Mouse (Mus musculus) CH12.LX (cell line): Measurements from ENCODE around the gene Olfr1513. TPM values are rescaled to one million over a fixed set of nuclear protein-coding genes. Genes with fewer than 3 reads are reported as not detected.

Source experiments
- DNase-seq: peaks from one replicate; pipeline ENCODE4 v3.0.0-alpha.2; 2013; ENCODE audit errors: extremely low read depth
- H3K27ac ChIP-seq: 2 replicates; pipeline ENCODE4 v1.5.1; 2012; ENCODE audit warnings: low read depth, mild to moderate bottlenecking, control low read depth, moderate library complexity; ENCODE audit not compliant: insufficient read depth
- H3K27me3 ChIP-seq: replicated peaks from 2 replicates; pipeline ENCODE3; 2012; ENCODE audit warnings: inconsistent platforms
- H3K36me3 ChIP-seq, 2 experiments: replicated peaks in 1 of 2; 2 replicates each; pipeline versions ENCODE3 to v1.6.1; 2012; ENCODE audit warnings: inconsistent platforms in 1 of 2, low read length in 1 of 2, mild to moderate bottlenecking in 1 of 2, mixed read lengths in 1 of 2, moderate library complexity in 1 of 2; ENCODE audit not compliant: control insufficient read depth in 1 of 2, insufficient read depth in 1 of 2
- H3K4me1 ChIP-seq, 2 experiments: 2 replicates each; pipeline ENCODE4 v1.6.1; 2012; ENCODE audit warnings: inconsistent platforms in 1 of 2, moderate library complexity in 1 of 2; ENCODE audit not compliant: insufficient read depth in 2 of 2, control insufficient read depth in 1 of 2
- H3K4me2 ChIP-seq: 2 replicates; pipeline ENCODE4 v1.6.1; 2012; ENCODE audit warnings: low read depth, mild to moderate bottlenecking, control low read depth; ENCODE audit not compliant: poor library complexity, insufficient read depth, severe bottlenecking
- H3K4me3 ChIP-seq, 3 experiments: fragments of 150-350 bp in 1 of 3; sonication (generic) in 1 of 3; replicated peaks in 1 of 3; 2 replicates each; pipeline versions ENCODE3 to v1.5.1; 2011 to 2012; ENCODE audit warnings: low read depth in 2 of 3, low read length in 2 of 3, mild to moderate bottlenecking in 2 of 3, moderate library complexity in 2 of 3, control low read depth in 1 of 3, improper control_type of control experiment in 1 of 3, inconsistent platforms in 1 of 3, mixed read lengths in 1 of 3; ENCODE audit not compliant: poor library complexity in 1 of 3
- H3K79me2 ChIP-seq: replicated peaks from 2 replicates; pipeline ENCODE4 v1.6.1; 2012; ENCODE audit warnings: mild to moderate bottlenecking, moderate library complexity; ENCODE audit not compliant: control insufficient read depth, poor library complexity, insufficient read depth, severe bottlenecking; ENCODE audit errors: extremely low read depth
- H3K9ac ChIP-seq: 2 replicates; pipeline ENCODE4 v1.6.1; 2012; ENCODE audit warnings: low read depth, mild to moderate bottlenecking, control low read depth, moderate library complexity; ENCODE audit not compliant: insufficient read depth
- H3K9me3 ChIP-seq: replicated peaks from 2 replicates; pipeline ENCODE3; 2012; ENCODE audit warnings: low read length, inconsistent platforms, mixed read lengths
- BHLHE40 ChIP-seq: IDR thresholded peaks from 2 replicates; pipeline ENCODE4 v1.6.1; 2011; ENCODE audit warnings: mild to moderate bottlenecking, low read depth, low read length, improper control_type of control experiment
- CHD1 ChIP-seq: IDR thresholded peaks from 2 replicates; pipeline ENCODE4 v1.6.1; 2012; ENCODE audit warnings: low read depth, low read length, improper control_type of control experiment, inconsistent platforms
- CHD2 ChIP-seq: IDR thresholded peaks from 2 replicates; pipeline ENCODE4 v1.6.1; 2011; ENCODE audit warnings: low read length, improper control_type of control experiment
- CTCF ChIP-seq, 2 experiments: IDR thresholded peaks in 1 of 2; conservative IDR thresholded peaks in 1 of 2; 2 replicates each; pipeline ENCODE4 v1.5.1; 2011 to 2012; ENCODE audit warnings: low read depth in 2 of 2, low read length in 2 of 2, improper control_type of control experiment in 1 of 2, inconsistent platforms in 1 of 2, mild to moderate bottlenecking in 1 of 2, moderate library complexity in 1 of 2
- ELF1 ChIP-seq: IDR thresholded peaks from 2 replicates; pipeline ENCODE4 v1.6.1; 2014; ENCODE audit warnings: low read depth, mild to moderate bottlenecking, inconsistent platforms, low read length, improper control_type of control experiment
- EP300 ChIP-seq: IDR thresholded peaks from 2 replicates; pipeline ENCODE4 v1.6.1; 2011; ENCODE audit warnings: low read length, improper control_type of control experiment
- GABPA ChIP-seq: IDR thresholded peaks from 2 replicates; pipeline ENCODE4 v1.6.1; 2012; ENCODE audit warnings: low read depth, low read length, improper control_type of control experiment, inconsistent platforms; ENCODE audit not compliant: insufficient replicate concordance
- HCFC1 ChIP-seq: IDR thresholded peaks from 2 replicates; pipeline ENCODE4 v1.6.1; 2012; ENCODE audit warnings: low read depth, mild to moderate bottlenecking, inconsistent platforms, low read length, improper control_type of control experiment
- IRF4 ChIP-seq: IDR thresholded peaks from 2 replicates; pipeline ENCODE4 v1.6.1; 2014; ENCODE audit warnings: low read depth, mild to moderate bottlenecking, inconsistent platforms, low read length, improper control_type of control experiment
- JUN ChIP-seq: IDR thresholded peaks from 2 replicates; pipeline ENCODE4 v1.6.1; 2011; ENCODE audit warnings: low read depth, mild to moderate bottlenecking, low read length, improper control_type of control experiment, moderate library complexity; ENCODE audit not compliant: insufficient read depth
- JUND ChIP-seq: conservative IDR thresholded peaks from 2 replicates; pipeline ENCODE4 v1.6.1; 2011; ENCODE audit warnings: low read depth, low read length, improper control_type of control experiment
- KAT2A ChIP-seq: IDR thresholded peaks from 2 replicates; pipeline ENCODE4 v1.6.1; 2012; ENCODE audit warnings: low read length, improper control_type of control experiment, inconsistent platforms; ENCODE audit not compliant: insufficient replicate concordance
- MAFK ChIP-seq: IDR thresholded peaks from 2 replicates; pipeline ENCODE4 v1.6.1; 2011; ENCODE audit warnings: low read length, improper control_type of control experiment; ENCODE audit not compliant: insufficient replicate concordance
- MAX ChIP-seq: IDR thresholded peaks from 2 replicates; pipeline ENCODE4 v1.6.1; 2011; ENCODE audit warnings: low read length, improper control_type of control experiment
- MAZ ChIP-seq: IDR thresholded peaks from 2 replicates; pipeline ENCODE4 v1.6.1; 2012; ENCODE audit warnings: low read depth, mild to moderate bottlenecking, inconsistent platforms, low read length, improper control_type of control experiment, moderate library complexity
- MXI1 ChIP-seq: IDR thresholded peaks from 2 replicates; pipeline ENCODE4 v1.6.1; 2011; ENCODE audit warnings: mild to moderate bottlenecking, low read depth, low read length, improper control_type of control experiment
- MYC ChIP-seq: IDR thresholded peaks from 2 replicates; pipeline ENCODE4 v1.6.1; 2011; ENCODE audit warnings: low read depth, mild to moderate bottlenecking, improper control_type of control experiment, low read length
- NRF1 ChIP-seq: IDR thresholded peaks from 2 replicates; pipeline ENCODE4 v1.6.1; 2014; ENCODE audit warnings: low read depth, mild to moderate bottlenecking, inconsistent platforms, low read length, improper control_type of control experiment, moderate library complexity
- POLR2A ChIP-seq: IDR thresholded peaks from 2 replicates; pipeline ENCODE4 v1.6.1; 2011; ENCODE audit warnings: low read depth, mild to moderate bottlenecking, improper control_type of control experiment, low read length
- POLR2AphosphoS2 ChIP-seq: IDR thresholded peaks from 2 replicates; pipeline ENCODE4 v1.6.1; 2011; ENCODE audit warnings: low read depth, low read length, improper control_type of control experiment
- RAD21 ChIP-seq: IDR thresholded peaks from 2 replicates; pipeline ENCODE4 v1.6.1; 2011; ENCODE audit warnings: low read depth, mild to moderate bottlenecking, low read length, improper control_type of control experiment, moderate library complexity
- SMC3 ChIP-seq: IDR thresholded peaks from 2 replicates; pipeline ENCODE4 v1.6.1; 2011; ENCODE audit warnings: low read depth, low read length, improper control_type of control experiment
- TCF12 ChIP-seq: IDR thresholded peaks from 2 replicates; pipeline ENCODE4 v1.6.1; 2014; ENCODE audit warnings: low read depth, mild to moderate bottlenecking, inconsistent platforms, low read length, improper control_type of control experiment
- UBTF ChIP-seq: IDR thresholded peaks from 2 replicates; pipeline ENCODE4 v1.6.1; 2012; ENCODE audit warnings: low read depth, mild to moderate bottlenecking, inconsistent platforms, low read length, improper control_type of control experiment, moderate library complexity
- USF1 ChIP-seq: IDR thresholded peaks from 2 replicates; pipeline ENCODE4 v1.6.1; 2014; ENCODE audit warnings: low read depth, mild to moderate bottlenecking, inconsistent platforms, low read length, improper control_type of control experiment
- ZMIZ1 ChIP-seq: IDR thresholded peaks from 2 replicates; pipeline ENCODE4 v1.6.1; 2012; ENCODE audit warnings: low read depth, mild to moderate bottlenecking, inconsistent platforms, low read length, improper control_type of control experiment
- ZNF384 ChIP-seq: IDR thresholded peaks from 2 replicates; pipeline ENCODE4 v1.6.1; 2012; ENCODE audit warnings: low read depth, low read length, improper control_type of control experiment, inconsistent platforms
- dilution Hi-C: fragments of 300-500 bp; cut with MboI; formaldehyde crosslinking; loops from 2 replicates; pipeline ENCODE4 v1.14.3; 2020; ENCODE audit warnings: low sequenced_read_pairs; ENCODE audit not compliant: extremely low pct_unique_long_range_greater_than_20kb, extremely low pct_ligation_motif_present
- in situ Hi-C: fragments of 300-500 bp; cut with MboI; formaldehyde crosslinking; loops from 3 replicates; pipeline ENCODE4 v1.14.3; 2019; ENCODE audit warnings: low sequenced_read_pairs, low pct_ligation_motif_present, low pct_unique_long_range_greater_than_20kb, mixed read lengths
- polyA plus RNA-seq: library from polyadenylated mRNA; unstranded; fragments of >175 nt; gene quantifications from 2 replicates; pipeline ENCODE4 v1.2.1, GENCODE M21; 2012; ENCODE audit warnings: low read depth; ENCODE audit not compliant: insufficient read length
- total RNA-seq, 2 experiments: library from RNA; depleted of rRNA; stranded (reverse); fragments of 300-350 nt in 1 of 2; fragments of >200 nt in 1 of 2; gene quantifications; 2 replicates each; pipeline ENCODE4 v1.2.3; 2012 to 2014

The Olfr1513 gene
- total and polyA plus RNA-seq, 3 experiments = not detected

DNA sequence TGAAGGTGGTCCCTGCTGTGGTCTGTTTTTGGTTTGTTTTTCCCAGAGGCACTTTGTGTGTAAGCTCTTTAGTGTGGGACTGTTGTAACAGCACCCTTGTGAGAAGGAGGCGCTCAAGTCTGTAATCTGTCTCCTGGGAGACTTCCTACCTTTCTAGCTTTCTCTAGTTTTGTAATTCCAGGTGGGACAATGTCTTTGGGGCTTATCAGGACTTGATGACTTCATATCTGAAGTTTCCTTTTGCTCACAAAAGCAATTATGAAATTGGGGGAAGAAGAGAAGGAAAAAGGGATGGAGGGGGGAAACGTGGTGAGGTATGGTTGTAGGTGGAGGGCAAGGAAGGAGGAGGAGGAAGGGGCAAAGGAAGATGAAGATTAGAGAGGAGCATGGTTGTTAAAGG, 22.9 kb upstream of the Olfr1513 start, which contains the start of gene Olfr1512:
Olfr1512 (minus strand) TSS at position 101 of the 400 bp plus-strand sequence.
- no peaks in the 10 kb centered on the region for H3K79me2 ChIP-seq
- H3K9ac ChIP-seq = no peak within 1 kb of the TSS
- H3K4me3 ChIP-seq = no peak within 1 kb of the TSS
- H3K4me1 ChIP-seq = no peaks in the 10 kb centered on the region
- TF ChIP-seq CTCF (conservative IDR thresholded peaks at IDR 0.05 in 1 of 2, IDR thresholded peaks at IDR 0.05 in 1 of 2; ENCODE audit: low read depth in 2 of 2, low read length in 2 of 2) = no peak
- TF ChIP-seq NRF1 = no peak
- no peak for TF ChIP-seq MYC
- TF ChIP-seq ZNF384 = no peak
- TF ChIP-seq ELF1 = no peak
- TF ChIP-seq CHD1 = no peak
- TF ChIP-seq JUND = no peak
- TF ChIP-seq POLR2A = no peak
- TF ChIP-seq GABPA = no peak
- no peak for TF ChIP-seq USF1
- no peak for TF ChIP-seq TCF12
- no peak for TF ChIP-seq ZMIZ1
- no peak for TF ChIP-seq MXI1
- no peak for TF ChIP-seq CHD2
- TF ChIP-seq KAT2A = no peak
- TF ChIP-seq MAZ = no peak
- no peaks in the 10 kb centered on the region for H3K27me3 ChIP-seq
- H3K27ac ChIP-seq = no peak within 1 kb of the TSS
- no peaks in the 10 kb centered on the region for H3K9me3 ChIP-seq
- dilution Hi-C loops (no loop called here), in situ Hi-C loops (no loop called here)
- no peak within 1 kb of the TSS for H3K4me2 ChIP-seq
- no peaks in the 10 kb centered on the region for H3K36me3 ChIP-seq
- no peak for DNase-seq

DNA sequence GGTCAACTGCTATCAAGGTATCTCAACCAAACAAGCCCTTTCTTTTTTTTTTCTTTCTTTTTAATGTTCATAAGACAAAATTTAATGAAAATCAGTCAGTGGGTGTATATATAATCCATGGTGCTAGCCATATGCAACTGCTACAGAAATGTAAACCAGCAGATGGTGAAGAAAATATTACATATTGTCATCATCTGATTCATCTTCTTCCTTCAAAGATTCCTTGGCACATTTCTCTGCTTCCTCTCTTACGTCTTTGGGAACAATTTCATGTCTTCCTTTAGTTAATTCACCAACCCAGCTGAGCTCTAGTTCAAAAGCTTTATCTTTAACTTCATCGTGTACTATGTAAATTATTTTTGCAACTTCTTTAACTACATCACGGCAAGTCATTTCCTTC, 12.5 kb upstream of the Olfr1513 start:
- TF ChIP-seq MAX (no peak), POLR2A (no peak), GABPA (no peak), CHD2 (no peak), BHLHE40 (no peak), POLR2AphosphoS2 (no peak), JUN (no peak), USF1 (no peak), MAFK (no peak), UBTF (no peak), RAD21 (no peak), HCFC1 (no peak), SMC3 (no peak), EP300 (no peak), TCF12 (no peak), IRF4 (no peak)
- no peak overlapping the region for H3K9ac ChIP-seq
- no peaks in the 10 kb centered on the region for H3K36me3 ChIP-seq
- H3K27ac ChIP-seq = no peak overlapping the region
- in situ Hi-C loops (no loop called here), dilution Hi-C loops (no loop called here)
- H3K4me2 ChIP-seq = no peak overlapping the region
- DNase-seq = no peak
- no peaks in the 10 kb centered on the region for H3K27me3 ChIP-seq
- no peaks in the 10 kb centered on the region for H3K4me1 ChIP-seq
- no peak overlapping the region for H3K4me3 ChIP-seq
- H3K79me2 ChIP-seq = no peaks in the 10 kb centered on the region
- no peaks in the 10 kb centered on the region for H3K9me3 ChIP-seq
